Mouse (Mus musculus): ENCODE measurements around the gene Slc38a7.
"Not testable (repeated sequence)": the region's sequence is repeated elsewhere in the genome, so short reads cannot be mapped to it uniquely, and the experiment has no call there.

Slc38a7 gene

GRCm38 (mm10) chr8:95853102-95853843, at the start of gene Slc38a7:
Slc38a7 (minus strand) TSS chr8:95853539.
- DNase-seq (ENCODE audit: low spot score in 2 of 2) = peak; percentile 48 to 59

DNA sequence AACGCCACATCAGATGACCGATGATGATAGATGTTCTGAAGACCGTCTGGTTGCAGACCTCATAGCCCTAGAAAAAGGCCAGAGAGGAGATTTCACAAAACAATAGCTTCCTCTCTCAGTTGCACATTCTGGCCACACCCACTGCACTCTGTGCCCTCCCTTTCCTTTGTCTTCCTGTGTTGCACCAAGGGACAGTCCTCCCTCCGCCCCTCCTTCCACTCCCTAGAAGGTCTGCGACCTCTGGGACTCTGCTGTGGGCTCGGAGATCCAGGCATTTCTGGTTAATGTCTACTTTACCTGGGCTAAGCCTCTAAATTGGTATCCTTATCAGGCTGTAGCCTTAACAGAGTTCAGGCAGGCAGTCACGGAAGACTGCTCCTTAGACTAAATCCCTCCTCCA, 48.5 kb upstream of the Slc38a7 start:
- no peak for DNase-seq (ENCODE audit: low spot score in 2 of 2)

DNA sequence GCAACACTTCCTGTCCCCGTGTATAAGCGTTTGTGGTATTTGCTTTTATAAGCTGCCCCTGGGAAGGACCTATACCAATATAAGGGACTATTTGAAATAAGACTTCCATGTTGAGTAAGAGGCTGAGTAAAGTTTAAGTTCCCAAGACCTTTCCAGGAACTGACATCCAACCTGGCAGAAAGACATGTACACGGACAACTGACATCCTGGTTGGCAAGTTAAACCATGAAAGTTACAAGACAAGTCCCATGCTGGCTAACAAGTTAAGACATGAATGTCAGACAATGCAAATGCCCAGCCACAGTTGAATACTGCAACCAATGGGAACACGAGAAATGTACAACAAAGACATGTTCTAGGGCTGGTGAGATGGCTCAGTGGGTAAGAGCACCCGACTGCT, 40.4 kb upstream of the Slc38a7 start:
- no peak for DNase-seq (ENCODE audit: low spot score in 2 of 2)

GRCm38 (mm10) chr8:95888285-95889136, 35.2 kb upstream of the Slc38a7 start, which contains the start of gene Got2:
Got2 (minus strand) TSS chr8:95888547.
- DNase-seq (ENCODE audit: low spot score in 2 of 2) = peak; percentile 77 to 93

DNA sequence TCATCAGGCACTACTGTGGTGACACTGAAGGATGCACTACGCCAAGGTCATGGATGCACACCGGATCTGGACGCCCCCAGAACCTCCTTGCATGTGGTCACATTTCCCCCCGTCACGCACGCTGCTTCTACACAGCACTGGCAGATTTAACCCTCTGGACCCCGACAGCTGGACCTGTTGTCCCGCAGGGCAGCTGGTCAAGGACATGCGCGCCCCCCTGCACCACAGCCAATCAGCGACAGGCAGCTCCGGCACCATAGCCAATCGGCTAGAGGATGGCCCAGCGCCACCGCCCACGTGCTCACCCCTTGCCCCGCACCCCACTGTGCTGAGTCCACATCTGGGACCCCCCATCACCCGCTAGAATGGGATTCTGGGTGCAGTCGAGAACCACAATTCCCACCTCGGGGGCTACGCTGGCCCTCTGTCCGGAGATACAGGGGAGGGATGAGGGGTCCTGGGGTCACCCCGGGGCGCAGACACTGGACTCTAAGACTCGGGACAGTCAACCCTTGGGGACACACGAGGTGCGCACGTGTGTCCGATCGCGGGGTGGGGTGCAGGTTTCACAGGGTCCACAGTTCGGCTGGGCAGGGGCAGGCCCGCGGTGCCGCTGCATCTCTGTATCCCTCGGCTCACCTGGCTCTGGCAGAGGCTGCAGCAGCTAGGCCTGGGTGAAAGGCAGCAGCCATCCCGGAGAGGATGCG, 34.4 kb upstream of the Slc38a7 start:
- DNase-seq (ENCODE audit: low spot score in 2 of 2) = peak; percentile 53 to 64

- DNase-seq (ENCODE audit: low spot score in 2 of 2) = no peak
Observed at GRCm38 (mm10) chr8:95886647-95887577, 33.6 kb upstream of the Slc38a7 start.

DNA sequence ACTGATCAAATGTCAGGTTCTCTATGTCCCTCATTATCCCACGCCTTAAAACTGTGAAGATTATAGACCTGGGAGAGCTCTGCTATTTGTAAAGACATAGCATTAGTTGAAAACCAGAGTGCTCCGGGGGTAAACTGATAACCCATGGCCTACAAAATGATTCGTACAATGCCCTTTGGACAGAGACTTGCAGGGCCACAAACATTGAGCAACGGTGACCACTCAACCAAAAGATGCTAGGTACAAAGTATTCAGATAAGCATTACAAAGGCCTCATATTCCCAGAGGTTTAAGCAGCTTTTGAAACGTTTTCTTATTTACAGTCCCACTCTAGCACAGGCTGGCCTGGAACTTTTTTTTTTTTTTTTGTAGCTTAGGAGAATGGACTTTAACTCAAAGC, 32.6 kb upstream of the Slc38a7 start:
- no peak for DNase-seq (ENCODE audit: low spot score in 2 of 2)

DNA sequence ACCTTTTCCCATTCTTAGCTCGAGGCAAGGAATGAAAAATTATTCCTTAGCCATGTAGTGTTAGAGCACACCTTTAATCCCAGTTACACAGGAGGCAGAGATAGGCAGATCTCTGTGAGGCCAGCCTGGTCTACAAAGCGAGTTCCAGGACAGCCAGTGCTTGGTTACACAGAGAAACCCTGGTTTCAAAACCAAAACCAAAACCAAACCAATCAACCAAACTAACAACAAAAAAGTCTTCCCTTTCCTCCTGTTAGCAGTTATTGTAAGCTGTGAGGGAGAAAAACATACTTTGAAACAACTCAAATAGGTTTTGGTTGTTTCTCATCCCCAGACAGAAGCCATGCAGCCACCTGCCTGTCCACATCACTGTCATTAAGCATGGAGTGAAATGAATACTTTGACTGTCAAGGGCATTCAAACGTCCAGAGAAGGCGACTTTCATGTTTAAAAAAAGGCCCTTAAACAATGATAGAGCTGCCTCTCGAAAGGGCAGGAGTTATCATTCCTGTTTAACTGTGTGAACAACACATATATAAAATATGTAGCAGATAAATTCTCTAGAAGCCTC, 32.0 kb upstream of the Slc38a7 start:
- DNase-seq (ENCODE audit: low spot score in 2 of 2) = no peak

DNA sequence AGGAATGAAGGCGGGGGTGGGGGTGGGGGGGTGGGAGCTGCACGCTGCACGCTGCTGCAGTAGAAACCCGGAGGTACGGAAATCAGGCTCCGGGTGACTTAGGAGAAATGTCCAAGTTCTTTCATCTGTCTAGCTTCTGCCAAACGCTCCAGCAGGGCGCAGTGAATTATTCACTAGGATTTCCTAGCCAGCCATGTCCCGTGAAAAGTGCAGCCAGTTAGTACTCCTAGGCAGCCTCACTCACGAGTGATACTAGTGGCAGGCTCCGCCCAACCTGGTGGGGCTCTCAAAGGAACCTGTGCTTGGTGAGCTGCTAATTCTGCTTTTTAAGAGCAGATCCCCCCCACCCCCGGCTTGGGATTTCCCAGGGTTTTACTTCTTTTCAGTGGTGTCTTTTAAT, 31.2 kb upstream of the Slc38a7 start:
- DNase-seq (ENCODE audit: low spot score in 2 of 2) = no peak

DNA sequence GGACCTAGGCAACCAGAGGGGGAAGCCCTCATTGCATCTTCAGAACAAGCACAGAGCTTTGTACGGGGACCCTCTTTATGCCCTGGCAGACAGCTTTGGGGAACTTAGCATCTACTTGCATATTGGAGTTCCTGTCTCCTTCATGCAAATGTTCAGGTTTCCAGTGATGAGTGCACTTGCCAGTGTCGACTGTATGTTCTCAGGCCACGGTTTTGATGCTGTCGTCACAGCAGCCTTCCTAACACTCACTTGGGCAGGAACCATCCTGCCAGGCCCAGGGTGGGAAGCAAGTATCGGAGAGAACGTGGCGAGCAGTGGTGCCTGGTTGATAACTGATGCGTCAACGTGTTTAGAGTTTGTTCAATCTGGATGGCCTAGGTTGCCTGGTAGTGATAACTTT, 28.9 kb upstream of the Slc38a7 start:
- no peak for DNase-seq (ENCODE audit: low spot score in 2 of 2)

DNA sequence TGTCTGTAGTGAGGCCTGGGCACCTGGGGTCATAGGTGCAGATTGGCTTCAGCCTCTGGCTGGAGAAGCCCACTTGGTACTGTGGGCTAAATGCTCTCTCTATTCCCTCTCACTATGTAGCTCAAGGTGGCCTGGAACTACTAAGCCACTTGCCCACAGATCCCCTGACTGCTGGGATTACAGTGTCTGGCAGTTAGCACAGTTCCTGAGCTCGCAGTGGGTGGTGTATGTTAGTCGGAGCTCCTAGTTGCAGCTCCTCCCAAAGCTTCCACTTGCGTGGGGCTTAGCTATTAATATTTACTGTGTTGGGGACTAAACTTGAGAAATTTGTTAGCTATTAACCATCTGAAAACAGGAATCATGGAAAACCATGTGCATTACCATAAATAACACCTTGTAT, 28.2 kb upstream of the Slc38a7 start:
- DNase-seq (ENCODE audit: low spot score in 2 of 2) = no peak

- no peak for DNase-seq (ENCODE audit: low spot score in 2 of 2)
Observed at GRCm38 (mm10) chr8:95879823-95880222, 26.5 kb upstream of the Slc38a7 start.

GRCm38 (mm10) chr8:95878176-95878962, 25.0 kb upstream of the Slc38a7 start:
- no peak for DNase-seq (ENCODE audit: low spot score in 2 of 2)

DNA sequence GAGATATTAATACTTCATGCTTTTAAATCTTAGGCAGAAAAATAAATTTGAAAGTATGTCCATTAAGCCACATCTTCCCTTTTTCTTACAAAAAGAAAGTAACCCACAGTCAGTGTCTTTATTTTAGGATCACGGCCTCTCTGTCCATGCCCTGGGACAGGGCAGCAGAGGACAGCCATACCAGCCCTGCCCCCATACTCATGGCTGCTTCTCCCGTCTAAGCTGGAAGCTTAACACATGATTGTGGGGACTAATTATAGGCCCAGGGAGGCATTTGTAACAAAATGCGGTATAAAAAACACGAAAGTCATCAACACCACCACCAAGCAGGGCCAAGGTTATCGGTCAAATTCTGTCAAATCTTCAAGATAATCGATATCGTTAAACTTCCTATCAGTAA, 21.9 kb upstream of the Slc38a7 start:
- no peak for DNase-seq (ENCODE audit: low spot score in 2 of 2)

- no peak for DNase-seq (ENCODE audit: low spot score in 2 of 2)
Observed at GRCm38 (mm10) chr8:95871690-95872089, 18.4 kb upstream of the Slc38a7 start.

- DNase-seq (ENCODE audit: low spot score in 2 of 2) = not testable (repeated sequence)
Observed at GRCm38 (mm10) chr8:95864851-95865250, 11.5 kb upstream of the Slc38a7 start.

DNA sequence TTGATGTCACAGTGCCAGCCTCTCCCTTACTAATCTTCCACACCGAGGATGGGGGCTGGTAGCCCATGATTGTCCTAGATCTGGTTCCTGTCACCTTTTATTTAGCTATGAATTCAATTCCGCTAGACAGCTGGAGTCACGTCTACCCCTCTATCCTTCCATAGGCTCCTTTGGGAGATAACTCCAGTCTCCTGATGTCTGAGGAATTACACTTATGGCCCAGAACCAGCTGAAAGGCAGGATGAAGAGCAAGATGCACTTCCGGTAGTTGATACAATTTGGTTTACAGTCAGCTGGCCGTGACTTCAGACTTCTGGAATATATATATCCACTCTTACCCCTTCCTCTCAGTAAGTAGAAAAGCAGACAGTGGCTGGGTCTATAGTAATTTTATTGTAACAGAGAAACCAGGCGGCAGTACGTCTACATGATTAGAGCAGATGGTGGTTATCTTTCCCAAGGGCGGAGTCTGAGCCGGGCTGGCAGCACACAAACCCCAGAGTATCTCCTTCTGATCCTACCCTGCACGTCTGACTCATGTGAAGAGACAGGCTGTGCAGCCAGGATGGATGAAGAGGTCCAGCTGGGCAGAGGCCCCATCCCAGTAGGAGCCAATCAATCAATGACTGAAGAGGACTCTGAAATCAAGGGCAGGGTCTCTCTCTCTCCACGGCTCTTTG, 10.6 kb upstream of the Slc38a7 start:
- not testable (repeated sequence) for DNase-seq (ENCODE audit: low spot score in 2 of 2)

DNA sequence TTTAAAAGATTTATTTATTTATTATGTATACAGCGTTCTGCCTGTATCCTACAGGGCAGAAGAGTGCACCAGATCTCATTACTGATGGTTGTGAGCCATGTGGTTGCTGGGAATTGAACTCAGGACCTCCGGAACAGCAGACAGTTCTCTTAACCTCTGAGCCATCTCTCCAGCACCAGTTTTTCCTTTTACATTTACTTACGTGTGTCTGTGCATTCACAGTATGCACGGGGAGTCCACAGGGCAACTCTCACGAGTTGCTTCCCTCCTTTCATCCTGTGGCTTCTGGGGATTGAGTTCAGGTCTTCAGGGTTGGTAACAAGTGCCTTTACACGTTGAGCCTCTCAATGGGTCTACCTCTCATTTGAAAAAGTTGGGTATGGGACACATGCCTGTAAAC, 835 bp upstream of the Slc38a7 start:
- no peak for DNase-seq (ENCODE audit: low spot score in 2 of 2)

GRCm38 (mm10) chr8:95852290-95852689, 1.0 kb downstream of the Slc38a7 start:
- no peak for DNase-seq (ENCODE audit: low spot score in 2 of 2)
